Mouse (Mus musculus) megakaryocyte progenitor cell, adult 5-6 weeks (primary cell): ENCODE data around the gene Cstl1. TPM values are rescaled to one million over a fixed set of nuclear protein-coding genes. Genes with fewer than 3 reads are reported as not detected.

ENCODE experiments used
- total RNA-seq, 2 experiments: library from RNA; stranded (forward) in 1 of 2; stranded (reverse) in 1 of 2; fragments of 157-497, 149-512 nt in 1 of 2; fragments of 200-1000 nt in 1 of 2; gene quantifications; 2 replicates each; pipeline versions ENCODE4 v1.2.3 to v1.2.4; 2015 to 2017

Cstl1 gene
- total RNA-seq, 2 experiments from 2014 or later, result not detected

Other genes with a start within 250 kb of the Cstl1 start
- 109 and 113 TPM in 2 replicates for gene Nxt1, start 77.8 kb upstream of the Cstl1 start, total RNA-seq (2015)
- gene Nxt1, start 77.8 kb upstream of the Cstl1 start, total RNA-seq (2017), result 48.6 and 50.6 TPM in 2 replicates
- gene Gzf1, start 69.3 kb upstream of the Cstl1 start, total RNA-seq (2015), result 15.4 and 16.1 TPM in 2 replicates
- gene Gzf1, start 69.3 kb upstream of the Cstl1 start, total RNA-seq (2017), result 18.7 and 20.9 TPM in 2 replicates
- 0.64 and 0.81 TPM in 2 replicates for gene Napb, start 17.9 kb upstream of the Cstl1 start, total RNA-seq (2015)
- 0.37 and 0.84 TPM in 2 replicates for gene Napb, start 17.9 kb upstream of the Cstl1 start, total RNA-seq (2017)
- not detected in 2 replicates for gene Cst11, start 21.1 kb downstream of the Cstl1 start, total RNA-seq (2015)
- gene Cst11, start 21.1 kb downstream of the Cstl1 start, total RNA-seq (2017), result not detected in 2 replicates
- not detected in 2 replicates for gene 8030411F24Rik, start 31.7 kb downstream of the Cstl1 start, total RNA-seq (2015)
- not detected in 2 replicates for gene 8030411F24Rik, start 31.7 kb downstream of the Cstl1 start, total RNA-seq (2017)
- not detected in 2 replicates for gene Cst12, start 39.0 kb downstream of the Cstl1 start, total RNA-seq (2015)
- not detected in 2 replicates for gene Cst12, start 39.0 kb downstream of the Cstl1 start, total RNA-seq (2017)
- gene Cst8, start 48.4 kb downstream of the Cstl1 start, total RNA-seq (2015), result not detected in 2 replicates
- not detected in 2 replicates for gene Cst8, start 48.4 kb downstream of the Cstl1 start, total RNA-seq (2017)
- not detected in 2 replicates for gene Cst13, start 69.7 kb downstream of the Cstl1 start, total RNA-seq (2015)
- not detected in 2 replicates for gene Cst13, start 69.7 kb downstream of the Cstl1 start, total RNA-seq (2017)
- gene Cst9, start 84.8 kb downstream of the Cstl1 start, total RNA-seq (2015), result not detected in 2 replicates
- gene Cst9, start 84.8 kb downstream of the Cstl1 start, total RNA-seq (2017), result not detected in 2 replicates
- not detected in 2 replicates for gene 9230104L09Rik, start 114.7 kb downstream of the Cstl1 start, total RNA-seq (2015)
- gene 9230104L09Rik, start 114.7 kb downstream of the Cstl1 start, total RNA-seq (2017), result not detected in 2 replicates
- 423 and 485 TPM in 2 replicates for gene Cst3, start 125.3 kb downstream of the Cstl1 start, total RNA-seq (2015)
- 377 and 496 TPM in 2 replicates for gene Cst3, start 125.3 kb downstream of the Cstl1 start, total RNA-seq (2017)